Mouse (Mus musculus) lung, postnatal 0 days (tissue): ENCODE results near the gene Gm10644.

ENCODE experiments used
- CTCF ChIP-seq: IDR thresholded peaks from 2 replicates; pipeline ENCODE4 v1.5.1; 2016; ENCODE audit warnings: antibody characterized with exemption, mild to moderate bottlenecking
- EP300 ChIP-seq: IDR thresholded peaks from 2 replicates; pipeline ENCODE4 v1.6.1; 2016; ENCODE audit warnings: antibody characterized with exemption, mild to moderate bottlenecking, control low read depth

GRCm38 (mm10) chr8:83911809-83912731, 42.9 kb downstream of the Gm10644 start:
- TF ChIP-seq CTCF: no peak
- no peak for TF ChIP-seq EP300
